Mouse (Mus musculus) monocyte, adult 59 days (primary cell): ENCODE measurements around the gene Vps13d. TPM values are rescaled to one million over a fixed set of nuclear protein-coding genes. Genes with fewer than 3 reads are reported as not detected.

Experiments
- total RNA-seq, 2 experiments: library from RNA; stranded (reverse); gene quantifications; one replicate each; pipeline ENCODE4 v1.2.4; 2023

Vps13d gene
- total RNA-seq = 10 to 100 TPM; 44.7 to 51.7 TPM

DNA sequence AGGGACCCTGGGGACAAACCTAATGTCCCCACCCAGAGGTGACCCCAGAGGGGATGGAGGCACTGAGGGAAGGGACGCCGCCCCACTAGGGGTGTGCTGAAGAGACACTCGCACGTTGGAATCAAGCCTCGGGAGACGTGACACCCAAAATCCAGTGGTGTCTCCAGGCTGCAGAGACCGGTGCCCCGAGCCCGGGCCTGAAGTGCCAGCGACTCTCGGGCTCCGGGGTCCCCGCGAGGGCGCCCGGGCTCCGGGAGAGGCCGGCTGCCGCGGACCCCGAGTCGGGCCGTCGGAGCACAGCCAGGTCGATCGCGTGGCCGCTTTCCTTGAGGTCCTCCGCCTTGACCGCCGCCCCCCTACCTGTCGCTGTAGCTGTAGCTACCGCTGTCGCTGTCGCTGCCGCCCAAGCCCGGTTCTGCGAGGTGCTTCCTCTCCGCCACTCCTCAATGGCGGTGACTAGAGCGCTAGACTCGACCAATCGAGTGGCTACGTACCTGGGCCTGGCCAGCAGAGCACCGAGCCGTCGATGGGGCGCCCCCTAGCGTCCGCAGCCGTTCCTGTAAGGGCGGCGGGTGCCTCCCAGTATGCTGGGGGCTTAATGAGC is at the start of gene Vps13d:
Gene Vps13d, minus strand, starts transcription at position 447 of the 604 bp plus-strand sequence.

Other genes with a start within 250 kb of the Vps13d start
- gene Tnfrsf1b, start 51.9 kb upstream of the Vps13d start, total RNA-seq = 100 to 1,000 TPM; 797 to 800 TPM
- gene Tnfrsf8, start 120.2 kb upstream of the Vps13d start, total RNA-seq = 1 to 10 TPM; 8.1 to 8.5 TPM